Mouse (Mus musculus) NIH3T3 (cell line): ENCODE measurements around the gene Gm21996.
"Not testable (repeated sequence)": the region's sequence is repeated elsewhere in the genome, so short reads cannot be mapped to it uniquely, and the experiment has no call there.

Source experiments
- DNase-seq: peaks from one replicate; pipeline ENCODE4 v3.0.0-alpha.2; 2012; ENCODE audit warnings: low read depth

Gm21996 gene

DNA sequence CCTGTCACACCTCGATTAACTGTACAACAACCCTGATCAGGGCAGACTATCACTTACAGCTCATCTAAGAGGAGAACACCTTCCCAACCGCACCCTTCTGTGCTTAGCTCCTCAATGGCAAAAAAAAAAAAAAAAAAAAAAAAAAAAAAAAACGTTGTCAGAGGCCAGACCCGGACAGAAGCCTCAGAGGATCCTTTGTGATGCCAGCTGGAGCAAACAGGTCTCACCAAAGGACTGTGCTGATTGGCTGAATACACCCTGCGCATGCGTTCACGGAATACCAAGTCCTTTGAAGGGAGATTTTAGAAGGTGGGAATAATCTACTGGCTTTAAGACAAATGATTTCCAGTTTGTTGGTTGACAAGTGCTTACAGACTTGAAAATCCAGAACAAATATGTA, at the start of gene Gm21996:
Gm21996 (minus strand) TSS at position 101 of the 400 bp plus-strand sequence.
- DNase-seq = not testable (repeated sequence)
